Mouse (Mus musculus): Measurements from ENCODE around the gene Catip. TPM values are rescaled to one million over a fixed set of nuclear protein-coding genes. Genes with fewer than 3 reads are reported as not detected.
"Not testable (repeated sequence)": the region's sequence is repeated elsewhere in the genome, so short reads cannot be mapped to it uniquely, and the experiment has no call there.

Catip gene
- polyA plus RNA-seq, 1 experiment: 0.39 TPM

DNA sequence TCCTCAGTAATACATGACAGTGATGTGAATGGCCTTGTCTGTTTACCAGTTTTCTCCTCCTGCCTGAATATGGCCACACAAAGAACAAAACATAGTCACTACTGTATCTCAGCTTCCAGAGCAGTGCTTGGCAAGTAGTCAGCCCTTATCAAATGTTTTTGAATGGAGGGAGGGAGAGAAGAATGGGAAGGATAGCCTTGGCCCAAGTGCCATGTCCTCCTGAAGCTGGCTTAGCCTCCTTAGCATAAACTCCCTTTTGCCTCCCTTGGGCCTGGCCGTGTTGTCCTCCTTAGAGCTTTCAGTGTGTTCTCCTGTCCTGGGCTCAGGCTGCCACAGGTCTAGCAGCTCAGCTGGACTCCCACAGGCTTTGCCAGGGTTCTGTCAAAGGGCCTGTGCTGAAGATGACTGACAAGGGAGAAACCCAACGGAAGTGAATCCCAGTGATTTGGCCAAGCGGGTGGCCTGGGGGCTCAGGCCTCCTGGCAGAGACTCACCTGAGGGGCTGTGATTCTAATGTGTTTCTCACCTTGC lies 24.6 kb upstream of the Catip start:
- TF ChIP-seq CTCF (IDR thresholded peaks at IDR 0.05; ENCODE audit: extremely low read depth, insufficient read length, insufficient replicate concordance, low read depth, low read length) (no peak), POLR2A (IDR thresholded peaks at IDR 0.05; ENCODE audit: low read depth, low read length) (no peak)
- H3K27ac ChIP-seq (ENCODE audit: insufficient read depth, low read depth, low read length): no peak overlapping the region
- no peaks in the 10 kb centered on the region for H3K27me3 ChIP-seq (ENCODE audit: control insufficient read depth, insufficient read depth, low read length)
- peaks cover 8% of the 10 kb centered on the region; the same call in 1 of the 2 replicates for H3K4me1 ChIP-seq (ENCODE audit: control insufficient read depth, insufficient read depth, insufficient read length, low read length)
- WGBS: 87% methylated on average over 3 of the region's 3 CpGs
- no peaks in the 10 kb centered on the region for H3K36me3 ChIP-seq (ENCODE audit: control insufficient read depth, insufficient read depth, low read length)
- no peak overlapping the region for H3K4me3 ChIP-seq (ENCODE audit: low read depth, low read length)

GRCm38 (mm10) chr1:74338013-74338412 lies 23.9 kb upstream of the Catip start:
- Histone ChIP-seq H3K4me1 (ENCODE audit: control insufficient read depth, insufficient read depth, insufficient read length, low read length) (peaks cover 6% of the 10 kb centered on the region; the same call in 1 of the 2 replicates), H3K36me3 (ENCODE audit: control insufficient read depth, insufficient read depth, low read length) (no peaks in the 10 kb centered on the region), H3K27ac (ENCODE audit: insufficient read depth, low read depth, low read length) (no peak overlapping the region), H3K4me3 (ENCODE audit: low read depth, low read length) (no peak overlapping the region), H3K27me3 (ENCODE audit: control insufficient read depth, insufficient read depth, low read length) (no peaks in the 10 kb centered on the region)
- TF ChIP-seq CTCF (IDR thresholded peaks at IDR 0.05; ENCODE audit: extremely low read depth, insufficient read length, insufficient replicate concordance, low read depth, low read length) (no peak), POLR2A (IDR thresholded peaks at IDR 0.05; ENCODE audit: low read depth, low read length) (no peak)
- 91% methylated on average over 5 of the region's 5 CpGs for WGBS

DNA sequence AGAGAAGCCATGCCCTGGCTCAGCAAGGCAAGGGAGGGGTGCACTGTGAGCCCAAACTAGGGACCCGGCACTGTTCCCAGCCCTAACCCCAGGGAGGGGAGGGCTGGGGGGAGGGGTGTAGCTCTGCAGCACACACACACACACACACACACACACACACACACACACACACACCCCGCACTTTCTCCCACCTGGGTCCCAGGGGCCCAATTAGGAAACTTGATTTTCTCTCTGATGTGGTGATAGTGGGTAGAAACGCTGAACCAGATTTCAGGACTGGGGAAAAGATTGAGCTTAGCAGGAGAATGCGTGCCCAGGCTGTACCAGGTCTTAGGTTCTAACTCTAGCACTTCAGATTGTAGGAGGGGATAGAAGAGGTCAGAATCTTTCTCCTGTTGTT lies 23.3 kb upstream of the Catip start:
- no peak overlapping the region for H3K4me3 ChIP-seq (ENCODE audit: low read depth, low read length)
- H3K27ac ChIP-seq (ENCODE audit: insufficient read depth, low read depth, low read length): no peak overlapping the region
- H3K36me3 ChIP-seq (ENCODE audit: control insufficient read depth, insufficient read depth, low read length): no peaks in the 10 kb centered on the region
- 84% methylated on average over 4 of the region's 4 CpGs for WGBS
- no peak for TF ChIP-seq POLR2A (IDR thresholded peaks at IDR 0.05; ENCODE audit: low read depth, low read length)
- no peak for TF ChIP-seq CTCF (IDR thresholded peaks at IDR 0.05; ENCODE audit: extremely low read depth, insufficient read length, insufficient replicate concordance, low read depth, low read length)
- peaks cover 2% of the 10 kb centered on the region; the same call in 1 of the 2 replicates for H3K4me1 ChIP-seq (ENCODE audit: control insufficient read depth, insufficient read depth, insufficient read length, low read length)
- H3K27me3 ChIP-seq (ENCODE audit: control insufficient read depth, insufficient read depth, low read length): no peaks in the 10 kb centered on the region

GRCm38 (mm10) chr1:74339917-74340316 lies 22.0 kb upstream of the Catip start:
- H3K27me3 ChIP-seq (ENCODE audit: control insufficient read depth, insufficient read depth, low read length): no peaks in the 10 kb centered on the region
- H3K27ac ChIP-seq (ENCODE audit: insufficient read depth, low read depth, low read length): no peak overlapping the region
- H3K4me3 ChIP-seq (ENCODE audit: low read depth, low read length): no peak overlapping the region
- no peak for TF ChIP-seq CTCF (IDR thresholded peaks at IDR 0.05; ENCODE audit: extremely low read depth, insufficient read length, insufficient replicate concordance, low read depth, low read length)
- TF ChIP-seq POLR2A (IDR thresholded peaks at IDR 0.05; ENCODE audit: low read depth, low read length): no peak
- WGBS: 93% methylated on average over 9 of the region's 9 CpGs
- H3K4me1 ChIP-seq (ENCODE audit: control insufficient read depth, insufficient read depth, insufficient read length, low read length): peaks cover 2% of the 10 kb centered on the region; the same call in 1 of the 2 replicates
- no peaks in the 10 kb centered on the region for H3K36me3 ChIP-seq (ENCODE audit: control insufficient read depth, insufficient read depth, low read length)

DNA sequence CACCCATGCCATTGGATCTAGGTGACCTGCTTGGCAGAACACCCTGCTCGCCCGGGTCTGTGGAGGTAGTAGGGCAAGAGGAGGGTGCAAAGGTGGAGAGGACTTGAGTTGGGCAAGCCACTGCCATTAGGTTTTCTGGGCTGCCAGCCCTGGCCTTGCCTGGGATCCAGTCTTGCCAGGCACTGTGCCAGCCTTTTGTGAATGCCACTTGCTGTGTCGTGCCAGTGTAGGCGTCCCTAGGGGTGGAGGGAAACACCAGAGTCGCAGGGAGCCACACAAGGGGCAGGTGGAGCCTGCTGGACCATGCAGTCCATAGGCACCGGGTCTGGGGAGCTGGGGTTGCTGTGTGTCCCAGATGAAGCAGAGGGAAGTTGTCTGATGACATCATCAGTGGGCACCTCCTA lies 21.5 kb upstream of the Catip start:
- 54% methylated on average over 6 of the region's 6 CpGs for WGBS
- Histone ChIP-seq H3K4me1 (ENCODE audit: control insufficient read depth, insufficient read depth, insufficient read length, low read length) (peaks cover 2% of the 10 kb centered on the region; the same call in 1 of the 2 replicates), H3K4me3 (ENCODE audit: low read depth, low read length) (no peak overlapping the region), H3K36me3 (ENCODE audit: control insufficient read depth, insufficient read depth, low read length) (no peaks in the 10 kb centered on the region), H3K27ac (ENCODE audit: insufficient read depth, low read depth, low read length) (no peak overlapping the region), H3K27me3 (ENCODE audit: control insufficient read depth, insufficient read depth, low read length) (no peaks in the 10 kb centered on the region)
- TF ChIP-seq CTCF (IDR thresholded peaks at IDR 0.05; ENCODE audit: extremely low read depth, insufficient read length, insufficient replicate concordance, low read depth, low read length) (no peak), POLR2A (IDR thresholded peaks at IDR 0.05; ENCODE audit: low read depth, low read length) (no peak)

DNA sequence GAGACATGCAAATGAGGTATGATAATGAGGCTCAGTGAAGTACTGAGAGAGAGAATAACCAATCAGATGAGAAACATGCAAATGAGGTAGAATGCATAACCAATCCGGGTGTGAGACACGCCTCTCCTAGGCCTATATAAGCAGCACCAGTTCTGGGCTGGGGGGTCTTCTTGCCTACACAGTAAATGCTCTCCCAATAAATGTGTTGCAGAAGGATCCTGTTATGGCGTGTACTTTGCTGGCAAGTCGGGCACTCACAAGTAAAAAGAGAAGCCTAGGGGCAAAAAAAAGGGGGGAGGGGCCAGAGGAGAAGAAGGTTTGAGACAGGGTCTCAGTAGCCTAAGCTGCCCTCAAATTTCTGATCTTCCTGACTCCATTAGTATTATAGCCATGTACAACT lies 20.9 kb upstream of the Catip start:
- H3K4me3 ChIP-seq (ENCODE audit: low read depth, low read length); H3K27ac ChIP-seq (ENCODE audit: insufficient read depth, low read depth, low read length); H3K4me1 ChIP-seq (ENCODE audit: control insufficient read depth, insufficient read depth, insufficient read length, low read length); H3K36me3 ChIP-seq (ENCODE audit: control insufficient read depth, insufficient read depth, low read length); H3K27me3 ChIP-seq (ENCODE audit: control insufficient read depth, insufficient read depth, low read length): not testable (repeated sequence)
- 93% methylated on average over 4 of the region's 4 CpGs for WGBS

DNA sequence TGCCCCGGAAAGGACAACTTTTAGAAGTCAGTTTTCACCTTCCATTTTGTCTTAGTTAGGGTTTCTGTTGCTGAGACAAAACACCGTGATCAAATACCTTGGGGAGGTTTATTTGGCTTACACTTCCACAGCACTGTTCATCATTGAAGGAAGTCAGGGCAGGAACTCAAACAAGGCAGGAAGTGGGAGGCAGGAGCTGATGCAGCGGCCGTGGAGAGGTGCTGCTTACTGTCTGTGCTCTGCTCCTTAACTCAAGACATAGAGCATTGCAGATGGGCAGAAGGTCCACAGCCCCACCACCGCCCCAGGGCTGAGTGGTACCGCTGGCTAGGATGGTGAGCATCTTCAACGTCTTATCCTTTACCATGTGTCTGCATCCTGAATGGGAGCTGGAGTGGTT lies 20.0 kb upstream of the Catip start:
- Histone ChIP-seq H3K4me1 (ENCODE audit: control insufficient read depth, insufficient read depth, insufficient read length, low read length) (peaks cover 2% of the 10 kb centered on the region; the same call in 1 of the 2 replicates), H3K4me3 (ENCODE audit: low read depth, low read length) (no peak overlapping the region), H3K27ac (ENCODE audit: insufficient read depth, low read depth, low read length) (no peak overlapping the region), H3K27me3 (ENCODE audit: control insufficient read depth, insufficient read depth, low read length) (no peaks in the 10 kb centered on the region), H3K36me3 (ENCODE audit: control insufficient read depth, insufficient read depth, low read length) (no peaks in the 10 kb centered on the region)
- TF ChIP-seq POLR2A (IDR thresholded peaks at IDR 0.05; ENCODE audit: low read depth, low read length): no peak
- TF ChIP-seq CTCF (IDR thresholded peaks at IDR 0.05; ENCODE audit: extremely low read depth, insufficient read length, insufficient replicate concordance, low read depth, low read length): no peak
- 84% methylated on average over 7 of the region's 7 CpGs for WGBS
